Mouse (Mus musculus): ENCODE measurements around the gene Dnajc16. TPM values are rescaled to one million over a fixed set of nuclear protein-coding genes. Genes with fewer than 3 reads are reported as not detected.

The Dnajc16 gene
- polyA plus RNA-seq, 1 experiment = 0.14 TPM

DNA sequence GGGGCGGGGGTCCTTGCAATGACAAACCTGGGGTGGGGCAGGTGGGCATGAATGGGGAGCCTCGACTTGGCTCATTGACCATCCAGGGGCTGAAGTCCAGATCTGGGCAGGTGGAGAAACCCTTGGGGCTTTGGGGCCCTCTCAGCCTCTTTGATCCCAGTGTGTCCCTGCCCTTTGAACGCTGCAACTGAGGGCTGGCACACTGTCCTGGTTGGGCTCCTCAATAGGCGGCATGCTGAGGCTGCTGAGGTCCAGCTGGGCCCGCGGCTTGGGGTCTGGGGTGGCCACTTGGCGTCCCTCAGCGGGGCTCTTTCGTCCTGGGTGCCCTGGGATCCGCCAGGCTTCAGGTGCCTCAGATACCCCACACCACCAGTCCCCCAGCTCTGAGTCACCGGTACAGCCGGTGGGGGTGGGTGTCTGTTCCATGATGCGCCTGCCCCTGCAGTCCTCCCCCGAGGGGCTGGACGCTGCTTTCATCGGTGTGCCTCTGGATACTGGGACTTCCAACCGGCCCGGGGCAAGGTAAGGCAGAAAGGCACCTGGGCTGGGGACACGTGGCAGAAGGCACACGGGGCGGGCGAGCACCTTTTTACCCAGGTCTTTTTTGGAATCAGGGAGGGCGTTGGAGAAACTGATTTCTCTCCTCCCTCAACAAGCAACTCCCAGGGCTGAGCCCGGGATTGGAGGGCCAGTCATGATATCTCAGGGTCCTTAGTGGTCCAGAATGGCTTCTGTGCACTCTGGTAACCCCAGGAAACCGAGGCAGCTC lies 44.0 kb downstream of the Dnajc16 start, which contains the start of gene Agmat:
Agmat (plus strand) TSS at position 95 of the 769 bp plus-strand sequence.
- H3K36me3 ChIP-seq (ENCODE audit: control insufficient read depth) = peaks cover 2% of the 10 kb centered on the region
- H3K27me3 ChIP-seq (ENCODE audit: control insufficient read depth) = no peaks in the 10 kb centered on the region
- peaks cover 3% of the 10 kb centered on the region; the same call in 1 of the 2 replicates for H3K9me3 ChIP-seq (ENCODE audit: control insufficient read depth, low read length)
- TF ChIP-seq TAL1 (IDR thresholded peaks at IDR 0.05; ENCODE audit: low read length) (no peak), GATA1 (IDR thresholded peaks at IDR 0.05; ENCODE audit: low read length) (no peak)
- H3K4me3 ChIP-seq (replicated peaks) = peak within 1 kb of the TSS; percentile 29
- H3K4me1 ChIP-seq (ENCODE audit: control insufficient read depth) = peaks cover 62% of the 10 kb centered on the region

- TF ChIP-seq GATA1 (IDR thresholded peaks at IDR 0.05; ENCODE audit: low read length) (no peak), TAL1 (IDR thresholded peaks at IDR 0.05; ENCODE audit: low read length) (no peak)
- Histone ChIP-seq H3K27me3 (ENCODE audit: control insufficient read depth) (no peaks in the 10 kb centered on the region), H3K4me3 (replicated peaks) (no peak overlapping the region), H3K36me3 (ENCODE audit: control insufficient read depth) (peaks cover 2% of the 10 kb centered on the region), H3K9me3 (ENCODE audit: control insufficient read depth, low read length) (peaks cover 3% of the 10 kb centered on the region; the same call in 1 of the 2 replicates), H3K4me1 (ENCODE audit: control insufficient read depth) (peaks cover 37% of the 10 kb centered on the region)
These were observed 48.4 kb downstream of the Dnajc16 start for GRCm38 (mm10) chr4:141742381-141742780.

GRCm38 (mm10) chr4:141741856-141742255 lies 48.9 kb downstream of the Dnajc16 start:
- no peaks in the 10 kb centered on the region for H3K27me3 ChIP-seq (ENCODE audit: control insufficient read depth)
- peaks cover 31% of the 10 kb centered on the region for H3K4me1 ChIP-seq (ENCODE audit: control insufficient read depth)
- no peak for TF ChIP-seq GATA1 (IDR thresholded peaks at IDR 0.05; ENCODE audit: low read length)
- TF ChIP-seq TAL1 (IDR thresholded peaks at IDR 0.05; ENCODE audit: low read length) = no peak
- H3K36me3 ChIP-seq (ENCODE audit: control insufficient read depth) = peaks cover 2% of the 10 kb centered on the region
- peaks cover 3% of the 10 kb centered on the region; the same call in 1 of the 2 replicates for H3K9me3 ChIP-seq (ENCODE audit: control insufficient read depth, low read length)
- H3K4me3 ChIP-seq (replicated peaks) = no peak overlapping the region

- Histone ChIP-seq H3K4me1 (ENCODE audit: control insufficient read depth) (peaks cover 35% of the 10 kb centered on the region), H3K36me3 (ENCODE audit: control insufficient read depth) (no peaks in the 10 kb centered on the region), H3K27me3 (ENCODE audit: control insufficient read depth) (no peaks in the 10 kb centered on the region), H3K4me3 (replicated peaks) (no peak overlapping the region), H3K9me3 (ENCODE audit: control insufficient read depth, low read length) (no peaks in the 10 kb centered on the region)
- TF ChIP-seq TAL1 (IDR thresholded peaks at IDR 0.05; ENCODE audit: low read length) (no peak), GATA1 (IDR thresholded peaks at IDR 0.05; ENCODE audit: low read length) (no peak)
These were observed 52.7 kb downstream of the Dnajc16 start for GRCm38 (mm10) chr4:141738015-141738414.

DNA sequence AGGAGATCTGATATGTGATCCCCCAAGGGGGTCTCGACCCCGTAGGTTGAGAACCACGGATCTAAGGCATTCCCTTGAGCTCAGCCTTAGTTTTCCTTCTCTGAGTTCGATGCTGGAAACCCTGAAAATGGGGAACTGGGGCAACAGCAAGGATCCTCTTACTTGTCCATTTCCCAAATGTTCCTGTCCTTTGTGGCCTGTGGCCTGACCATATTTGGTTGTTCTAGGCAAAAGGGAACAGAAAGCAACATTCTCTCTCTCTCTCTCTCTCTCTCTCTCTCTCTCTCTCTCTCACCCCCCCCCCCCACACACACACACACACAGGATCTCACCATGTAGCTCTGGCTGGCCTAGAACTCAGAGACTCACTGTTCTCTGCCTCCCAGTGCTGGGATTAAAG lies 53.9 kb downstream of the Dnajc16 start:
- H3K27me3 ChIP-seq (ENCODE audit: control insufficient read depth) = no peaks in the 10 kb centered on the region
- H3K36me3 ChIP-seq (ENCODE audit: control insufficient read depth) = no peaks in the 10 kb centered on the region
- TF ChIP-seq GATA1 (IDR thresholded peaks at IDR 0.05; ENCODE audit: low read length) = no peak
- no peak for TF ChIP-seq TAL1 (IDR thresholded peaks at IDR 0.05; ENCODE audit: low read length)
- no peak overlapping the region for H3K4me3 ChIP-seq (replicated peaks)
- no peaks in the 10 kb centered on the region for H3K9me3 ChIP-seq (ENCODE audit: control insufficient read depth, low read length)
- peaks cover 31% of the 10 kb centered on the region for H3K4me1 ChIP-seq (ENCODE audit: control insufficient read depth)

- TF ChIP-seq GATA1 (IDR thresholded peaks at IDR 0.05; ENCODE audit: low read length) = no peak
- TF ChIP-seq TAL1 (IDR thresholded peaks at IDR 0.05; ENCODE audit: low read length) = no peak
- Histone ChIP-seq H3K36me3 (ENCODE audit: control insufficient read depth) (no peaks in the 10 kb centered on the region), H3K4me3 (replicated peaks) (peak overlapping the region; percentile 59), H3K9me3 (ENCODE audit: control insufficient read depth, low read length) (no peaks in the 10 kb centered on the region), H3K27me3 (ENCODE audit: control insufficient read depth) (peaks cover 2% of the 10 kb centered on the region), H3K4me1 (ENCODE audit: control insufficient read depth) (peaks cover 26% of the 10 kb centered on the region)
These were observed 55.5 kb downstream of the Dnajc16 start for GRCm38 (mm10) chr4:141735206-141735560.

DNA sequence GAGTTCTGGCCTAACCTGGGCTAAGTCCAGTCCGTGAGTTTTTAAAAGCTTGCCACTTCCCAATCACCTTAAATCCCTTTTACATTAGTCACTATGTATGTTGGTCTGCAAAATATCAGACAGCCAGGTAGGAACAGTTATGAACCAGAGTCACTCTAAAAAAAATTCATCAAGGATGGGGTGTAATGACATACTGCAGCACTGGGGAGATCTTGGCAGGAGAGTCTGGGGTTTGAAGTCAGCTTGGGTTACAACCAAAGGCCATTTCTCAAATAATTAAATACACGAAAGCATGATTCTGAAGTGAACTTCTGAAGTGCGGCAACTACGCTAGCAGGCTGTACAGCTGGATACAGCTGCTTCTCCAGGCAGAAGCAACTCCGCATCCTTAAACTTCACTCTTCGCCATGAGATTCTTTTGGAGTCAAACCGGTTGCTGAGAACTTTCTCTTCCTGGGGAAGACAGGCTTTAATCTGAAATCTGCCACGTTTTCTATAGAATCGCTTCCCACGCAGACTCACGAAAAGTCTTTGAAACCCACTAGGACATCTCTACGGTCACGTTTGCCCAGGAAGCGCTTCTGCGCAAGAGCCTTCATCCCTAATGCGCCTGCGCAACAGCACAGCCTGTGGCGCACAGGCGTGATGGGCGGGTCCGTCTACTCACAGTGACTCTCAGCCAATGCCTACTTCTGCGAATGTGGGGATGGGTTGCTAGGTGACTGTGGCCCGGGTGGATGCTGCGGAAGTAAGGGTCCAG lies 56.1 kb downstream of the Dnajc16 start:
- H3K36me3 ChIP-seq (ENCODE audit: control insufficient read depth) = no peaks in the 10 kb centered on the region
- TF ChIP-seq TAL1 (IDR thresholded peaks at IDR 0.05; ENCODE audit: low read length) (no peak), GATA1 (IDR thresholded peaks at IDR 0.05; ENCODE audit: low read length) (no peak)
- H3K9me3 ChIP-seq (ENCODE audit: control insufficient read depth, low read length) = no peaks in the 10 kb centered on the region
- peaks cover 2% of the 10 kb centered on the region for H3K27me3 ChIP-seq (ENCODE audit: control insufficient read depth)
- peak overlapping the region; percentile 59 for H3K4me3 ChIP-seq (replicated peaks)
- H3K4me1 ChIP-seq (ENCODE audit: control insufficient read depth) = peaks cover 24% of the 10 kb centered on the region

DNA sequence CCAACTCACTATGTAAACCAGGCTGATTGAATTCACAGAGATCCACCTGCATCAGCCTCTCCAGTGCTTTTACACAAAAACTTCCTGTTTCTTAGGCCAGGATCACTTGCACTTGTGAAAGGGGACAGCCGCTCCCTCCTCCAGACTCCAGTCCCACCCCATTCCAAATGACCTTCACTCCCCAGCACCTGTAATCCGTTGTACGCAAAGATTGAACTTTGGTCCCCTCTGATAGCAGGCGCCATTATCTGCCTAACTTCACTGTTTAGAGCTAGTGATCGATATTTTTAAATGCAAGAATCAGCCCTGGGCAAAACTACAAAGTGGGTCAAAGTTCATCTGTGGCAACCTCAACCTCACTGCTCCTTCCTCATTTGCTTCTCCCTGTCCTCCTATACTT lies 59.0 kb downstream of the Dnajc16 start:
- Histone ChIP-seq H3K4me1 (ENCODE audit: control insufficient read depth) (peaks cover 25% of the 10 kb centered on the region), H3K36me3 (ENCODE audit: control insufficient read depth) (no peaks in the 10 kb centered on the region)
- TF ChIP-seq TAL1 (IDR thresholded peaks at IDR 0.05; ENCODE audit: low read length) (no peak), GATA1 (IDR thresholded peaks at IDR 0.05; ENCODE audit: low read length) (no peak)

GRCm38 (mm10) chr4:141730401-141730800 lies 60.3 kb downstream of the Dnajc16 start:
- Histone ChIP-seq H3K4me3 (replicated peaks) (no peak overlapping the region), H3K36me3 (ENCODE audit: control insufficient read depth) (no peaks in the 10 kb centered on the region), H3K9me3 (ENCODE audit: control insufficient read depth, low read length) (no peaks in the 10 kb centered on the region), H3K4me1 (ENCODE audit: control insufficient read depth) (peaks cover 28% of the 10 kb centered on the region), H3K27me3 (ENCODE audit: control insufficient read depth) (peaks cover 16% of the 10 kb centered on the region)
- TF ChIP-seq TAL1 (IDR thresholded peaks at IDR 0.05; ENCODE audit: low read length) (no peak), GATA1 (IDR thresholded peaks at IDR 0.05; ENCODE audit: low read length) (no peak)

More for the DNA sequence above, 59.0 kb downstream of the Dnajc16 start:
- Histone ChIP-seq H3K9me3 (ENCODE audit: control insufficient read depth, low read length) (no peaks in the 10 kb centered on the region), H3K4me3 (replicated peaks) (no peak overlapping the region), H3K27me3 (ENCODE audit: control insufficient read depth) (peaks cover 16% of the 10 kb centered on the region)

All from erythroblast, embryonic 14.5 days (primary cell).